Mouse (Mus musculus) skeletal muscle tissue, adult 2 months (tissue): ENCODE data around the gene Gramd4.
A peak's percentile ranks its signal among the peaks of the same experiment; 100 is the strongest.

Source experiments
- DNase-seq: peaks from one replicate; pipeline ENCODE4 v3.0.0-alpha.2; 2012; ENCODE audit warnings: low read depth, low spot score

Gene Gramd4

GRCm38 (mm10) chr15:86070368-86070767 is 12.9 kb downstream of the Gramd4 start:
- no peak for DNase-seq

DNA sequence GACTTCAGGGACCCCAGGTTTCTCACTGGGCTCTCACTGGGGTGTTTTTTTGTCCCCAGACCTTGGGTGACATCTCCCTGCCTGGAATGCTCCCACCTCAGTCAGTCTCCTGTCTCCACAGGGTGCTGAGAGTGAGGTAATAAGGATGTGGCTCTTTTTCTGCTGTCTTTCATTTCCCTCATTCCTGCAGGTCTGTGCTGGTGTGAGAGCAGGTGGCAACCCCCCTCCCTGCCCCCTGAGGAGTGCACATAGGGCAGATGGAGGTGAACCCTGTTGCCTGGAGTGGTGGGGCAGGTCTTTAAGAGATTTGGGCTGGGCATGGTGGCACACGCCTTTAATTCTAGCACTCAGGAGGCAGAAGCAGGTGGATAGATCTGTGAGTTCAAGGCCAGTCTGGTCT is 13.7 kb downstream of the Gramd4 start:
- DNase-seq: no peak

GRCm38 (mm10) chr15:86074171-86074937 is 16.9 kb downstream of the Gramd4 start:
- DNase-seq: no peak

DNA sequence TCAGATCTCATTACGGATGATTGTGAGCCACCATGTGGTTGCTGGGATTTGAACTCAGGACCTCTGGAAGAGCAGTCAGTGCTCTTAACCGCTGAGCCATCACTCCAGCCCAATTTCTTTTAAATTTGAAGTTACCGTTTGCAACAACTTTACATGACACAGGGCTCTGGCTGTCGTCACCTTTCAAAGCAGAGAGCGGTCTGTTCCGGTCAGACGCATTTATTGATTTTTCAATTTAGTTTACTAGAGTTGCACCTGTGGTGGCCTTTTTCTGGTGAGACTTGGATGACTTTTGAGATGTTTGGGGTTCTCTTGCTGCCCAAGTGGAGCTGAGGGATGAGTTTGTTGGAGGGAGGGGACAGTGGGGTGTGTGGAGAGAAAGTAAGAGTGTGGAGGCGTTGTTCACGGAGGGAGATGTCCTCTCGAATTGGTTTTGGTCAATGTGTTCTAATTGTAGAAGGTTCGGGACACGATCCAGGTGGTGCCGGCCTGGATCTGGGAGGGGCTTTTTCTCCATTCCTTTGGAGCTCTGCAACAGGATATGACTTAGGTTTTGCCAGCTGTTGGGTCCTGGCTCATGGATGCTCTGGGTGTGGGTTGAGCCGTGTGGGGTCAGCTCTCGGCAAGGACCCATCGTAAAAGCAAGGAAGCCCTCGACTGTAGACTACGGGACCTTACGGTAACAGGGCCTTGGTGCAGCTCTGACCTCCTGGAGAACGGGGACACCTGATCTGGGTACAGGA is 18.0 kb downstream of the Gramd4 start:
- DNase-seq: no peak

DNA sequence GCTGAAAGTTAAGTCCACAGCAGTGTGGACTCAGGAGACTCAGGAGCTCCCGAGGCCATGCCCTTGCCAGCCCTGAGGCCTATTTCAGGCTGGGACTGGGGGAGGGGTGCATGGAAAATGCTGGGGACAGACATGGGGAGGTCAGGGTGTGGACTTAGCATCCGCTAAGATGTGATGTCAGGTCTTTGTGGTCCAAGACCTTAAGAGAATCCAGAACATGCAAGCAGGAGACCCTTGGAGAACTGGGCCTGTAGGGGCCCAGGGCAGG is 18.5 kb downstream of the Gramd4 start:
- peak; percentile 76 for DNase-seq

DNA sequence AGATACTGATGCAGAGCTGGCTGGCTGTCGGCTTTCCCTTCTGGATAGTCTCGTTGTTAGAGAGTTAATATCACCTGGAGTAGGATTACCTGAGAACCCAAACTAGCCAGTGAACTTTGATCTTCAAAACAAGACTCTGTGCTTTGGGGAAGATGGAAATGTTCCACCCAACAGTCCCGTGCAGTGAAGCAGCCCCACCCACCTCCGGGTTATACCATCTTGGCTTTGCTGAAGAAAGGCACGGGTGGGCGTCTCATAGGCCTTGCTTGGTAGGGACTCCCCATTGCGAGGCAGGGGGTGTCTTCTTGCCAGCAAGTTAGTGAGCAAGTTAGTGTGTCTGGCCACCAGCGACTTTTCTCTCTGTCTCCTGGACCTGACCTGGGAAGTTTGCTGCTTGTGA is 18.9 kb downstream of the Gramd4 start:
- DNase-seq: no peak

DNA sequence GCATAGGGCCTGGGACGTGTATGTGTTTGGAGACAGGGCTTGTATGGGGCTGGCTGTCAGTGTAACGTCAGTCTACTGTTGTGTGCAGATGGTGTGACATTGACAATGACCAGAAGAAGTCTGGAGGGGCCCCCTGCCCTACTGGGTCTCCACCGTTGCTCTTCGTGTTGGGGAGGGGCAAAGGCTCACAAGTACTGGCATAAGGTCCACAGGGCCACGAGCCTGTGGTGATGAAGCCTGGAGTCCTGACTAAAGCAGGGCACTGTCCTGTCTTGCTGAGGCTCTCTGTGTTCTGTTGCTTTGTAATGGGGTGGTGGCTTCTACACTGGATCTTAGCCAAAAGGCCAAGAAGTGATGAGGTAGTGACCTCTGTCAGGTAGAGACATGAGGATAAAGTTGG is 20.4 kb downstream of the Gramd4 start:
- DNase-seq: no peak

DNA sequence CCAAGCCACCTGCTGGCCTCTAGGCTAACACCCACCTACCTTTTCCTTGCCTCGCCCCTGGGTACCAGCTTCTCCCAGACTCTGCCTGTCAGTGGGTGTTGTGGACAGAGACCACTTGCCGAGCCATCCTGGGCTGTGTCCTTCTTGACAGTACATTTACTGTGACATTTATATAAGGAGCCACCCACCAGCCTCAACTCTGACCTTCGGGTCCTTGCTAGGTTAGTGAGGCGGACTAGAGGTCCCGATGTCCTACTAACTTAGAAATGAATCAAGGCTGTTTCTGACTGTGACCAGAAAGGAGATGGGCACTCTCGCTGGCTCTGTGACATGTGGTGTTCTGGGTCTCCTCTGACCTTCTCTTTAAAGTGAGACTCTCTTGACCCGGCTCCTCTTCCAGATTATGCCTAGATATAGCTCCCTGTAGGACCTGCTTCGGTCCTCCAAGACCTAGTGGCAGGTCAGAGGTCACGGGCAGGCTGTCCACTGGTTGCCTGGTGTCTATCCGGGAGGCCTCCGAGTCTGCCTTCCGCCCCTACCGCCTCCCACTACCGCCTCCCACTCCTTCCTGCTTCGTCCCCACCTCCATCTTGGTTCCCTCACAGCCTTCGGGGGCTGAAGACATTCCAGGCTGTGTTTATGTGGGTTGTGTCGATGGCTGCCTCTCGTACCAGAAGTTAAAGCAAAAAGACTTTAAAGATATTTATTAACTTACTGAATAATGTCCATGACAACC is 21.2 kb downstream of the Gramd4 start:
- no peak for DNase-seq

DNA sequence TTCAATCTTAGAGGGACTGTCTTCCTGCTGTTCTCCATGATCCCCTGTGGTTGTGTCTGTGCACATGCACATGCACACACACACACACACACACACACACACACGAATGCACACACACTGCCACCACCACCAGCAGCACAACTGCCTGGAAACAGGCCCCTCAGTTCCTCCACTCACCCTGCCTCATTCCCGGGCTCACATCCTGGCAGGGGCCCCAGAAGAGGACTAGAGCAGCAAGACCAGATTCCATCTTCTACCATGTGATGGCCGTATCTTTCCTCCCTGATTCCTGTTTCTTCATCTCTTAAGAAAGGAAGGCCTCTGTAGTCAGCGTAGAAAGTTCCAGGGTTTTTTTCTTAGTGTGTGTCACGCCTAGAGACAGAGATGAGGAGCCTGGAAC is 22.0 kb downstream of the Gramd4 start:
- DNase-seq: no peak

- DNase-seq: no peak
Measured at GRCm38 (mm10) chr15:86079876-86080275, 22.4 kb downstream of the Gramd4 start.

DNA sequence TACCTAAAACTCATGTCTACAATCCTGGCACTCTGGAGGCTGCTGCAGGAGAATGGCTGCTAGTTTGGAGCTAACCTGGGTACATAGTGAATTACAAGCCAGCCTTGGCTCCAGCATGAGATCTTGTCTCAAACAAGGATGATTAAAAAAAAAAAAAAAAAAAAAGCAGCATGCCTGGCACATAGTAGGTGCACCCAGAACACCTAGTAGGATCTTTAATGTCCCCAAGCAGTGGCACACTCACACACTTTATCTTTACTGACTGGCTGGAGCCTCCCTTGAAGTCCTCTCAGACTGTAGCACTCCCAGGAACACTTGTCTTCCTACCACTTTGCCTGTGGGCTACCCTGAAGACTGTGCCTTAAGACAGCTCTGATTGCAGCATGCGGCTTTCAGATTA is 22.9 kb downstream of the Gramd4 start:
- no peak for DNase-seq

DNA sequence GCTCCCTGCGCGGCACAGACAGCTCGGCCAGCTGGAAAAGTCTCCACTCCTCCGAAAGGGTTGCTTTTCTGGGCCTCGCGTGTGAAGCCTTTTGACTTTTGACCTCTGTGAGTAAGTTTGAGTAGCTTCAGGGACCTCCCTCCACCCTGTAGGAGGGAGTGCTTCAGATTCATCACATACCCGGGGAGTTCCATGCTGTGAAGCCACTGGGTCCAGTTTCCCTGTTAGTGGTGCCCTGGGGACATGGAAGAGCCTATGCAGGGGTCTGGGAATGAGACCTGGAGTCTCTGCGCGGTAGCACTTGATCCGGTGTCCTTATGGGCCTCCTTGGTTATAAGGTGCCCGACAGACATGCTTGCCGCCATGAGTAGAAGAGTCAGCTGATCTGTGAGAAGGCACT is 24.2 kb downstream of the Gramd4 start:
- DNase-seq: no peak

GRCm38 (mm10) chr15:86082551-86082961 is 25.1 kb downstream of the Gramd4 start:
- DNase-seq: no peak

GRCm38 (mm10) chr15:86083261-86083741 is 25.8 kb downstream of the Gramd4 start:
- DNase-seq: no peak

DNA sequence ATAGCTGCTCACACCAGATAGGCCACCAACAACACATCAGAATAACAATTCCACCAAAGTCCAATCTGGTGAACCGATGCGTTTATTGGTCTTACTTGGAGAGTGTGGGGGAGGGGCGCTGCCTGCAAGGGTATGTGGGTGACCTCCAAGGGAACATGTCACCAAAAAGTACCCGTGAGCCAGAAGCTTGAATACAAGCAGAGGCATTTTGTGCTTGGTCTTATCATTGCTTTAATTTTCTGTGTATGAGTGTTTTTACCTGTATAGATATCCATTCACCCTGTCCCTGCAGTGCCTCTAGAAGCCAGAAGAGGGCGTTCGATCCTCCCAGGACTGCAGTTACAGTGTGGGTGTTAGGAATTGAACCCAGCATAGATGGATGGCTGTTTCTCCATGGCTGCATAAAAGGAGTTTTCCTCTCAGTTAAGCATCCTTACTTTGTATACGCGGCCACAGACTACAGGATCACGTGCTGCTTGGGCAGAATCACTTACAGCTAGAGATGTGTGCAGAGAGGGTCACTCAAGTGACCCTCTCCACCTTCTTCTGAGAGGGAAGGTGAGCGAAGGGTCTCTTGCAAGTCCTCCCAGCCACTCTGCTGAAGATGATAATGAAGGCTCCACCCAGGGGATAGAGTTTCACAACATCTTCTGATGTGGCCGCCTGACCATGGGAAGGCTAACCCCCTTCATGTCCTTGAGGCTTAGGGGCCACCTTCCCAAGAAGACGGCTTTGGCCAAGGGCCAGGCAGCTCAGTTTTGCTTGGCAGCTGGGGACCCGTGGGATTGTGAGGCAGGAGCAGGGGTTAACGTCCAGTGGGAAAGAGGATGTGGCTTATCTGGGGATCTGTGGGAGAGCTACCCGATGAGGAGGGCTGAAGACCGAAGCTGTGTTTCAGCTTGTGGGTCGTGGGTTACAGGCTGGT is 28.1 kb downstream of the Gramd4 start:
- DNase-seq: no peak

- no peak for DNase-seq
Measured at GRCm38 (mm10) chr15:86086291-86086706, 28.8 kb downstream of the Gramd4 start.

GRCm38 (mm10) chr15:86087591-86088149 is 30.2 kb downstream of the Gramd4 start:
- no peak for DNase-seq

DNA sequence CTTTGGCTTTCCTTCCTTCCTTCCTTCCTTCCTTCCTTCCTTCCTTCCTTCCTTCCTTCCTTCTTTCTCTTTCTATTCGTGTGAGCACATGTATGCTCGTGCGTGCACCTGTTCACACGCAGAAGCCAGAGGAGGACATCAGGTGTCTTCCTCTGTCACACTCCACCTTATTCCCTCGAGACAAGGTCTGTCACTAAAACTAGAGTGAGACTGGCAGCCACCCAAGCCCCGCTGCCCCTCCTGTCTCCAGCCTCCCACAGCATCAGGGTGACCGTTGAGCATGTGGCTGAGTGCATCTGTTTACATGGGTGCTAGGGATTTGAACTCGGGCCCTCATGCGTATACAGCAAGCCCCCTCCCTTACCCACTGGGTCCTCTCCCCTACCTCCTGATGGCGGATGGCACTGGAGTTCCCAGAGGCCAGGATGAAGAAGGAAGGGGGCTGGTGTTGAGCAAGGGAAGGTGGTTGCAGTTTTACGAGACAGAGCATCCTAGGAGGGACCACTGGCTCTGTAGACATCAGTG is 30.8 kb downstream of the Gramd4 start:
- DNase-seq: no peak

- no peak for DNase-seq
Measured at GRCm38 (mm10) chr15:86089091-86089744, 31.7 kb downstream of the Gramd4 start.

- peak; percentile 91 for DNase-seq
Measured at GRCm38 (mm10) chr15:86089991-86090529, 32.6 kb downstream of the Gramd4 start.
